Mouse (Mus musculus) cerebellum, adult 9-10 months (tissue): ENCODE measurements at regions not wholly inside any gene's neighbourhood (a gene's known extent, or its start where the extent isn't known, plus 50 kb on each side); places are given as distances from the start of the nearest gene placed in this dataset.

Experiments used
- DNase-seq: peaks from one replicate; pipeline ENCODE4 v3.0.0; 2022

DNA sequence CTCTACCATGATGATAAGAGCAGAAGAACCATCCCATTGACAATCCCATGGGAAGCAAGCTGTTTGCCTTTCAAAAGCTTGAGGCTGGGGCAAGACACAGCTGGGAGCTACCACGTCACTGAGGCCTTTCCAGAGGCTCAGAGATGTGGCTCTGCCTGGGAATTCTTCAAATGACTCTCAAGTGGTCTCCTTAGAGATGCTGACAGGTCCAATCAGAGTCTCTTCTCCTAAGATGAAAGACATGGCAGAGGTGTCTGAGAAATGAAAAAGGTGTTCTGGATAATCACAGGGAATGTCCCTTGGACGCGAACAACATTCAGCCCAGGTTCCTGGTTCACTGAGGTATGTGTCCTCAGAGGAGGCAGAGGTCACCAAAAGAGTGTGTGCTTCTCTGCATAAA lies 287.7 kb downstream of the Fam49a start:
- DNase-seq = no peak

DNA sequence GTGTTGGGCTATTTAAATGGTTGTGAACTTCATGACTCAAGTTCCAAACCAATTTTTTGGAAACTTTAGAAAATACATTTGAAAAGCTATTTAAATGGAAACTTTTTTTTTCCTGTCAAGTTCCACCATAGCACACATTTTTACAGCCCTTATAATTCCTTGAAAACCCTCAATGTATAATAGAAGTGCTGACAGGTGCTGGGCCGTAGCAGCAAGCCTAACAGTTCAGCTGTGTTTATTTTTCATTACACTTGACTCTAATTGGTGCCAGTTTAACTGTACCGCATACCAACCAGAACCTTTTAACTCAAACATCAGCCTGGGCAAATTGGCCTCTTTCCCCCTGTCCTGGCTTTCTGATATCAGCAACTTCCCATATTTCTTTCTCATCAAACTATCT lies 286.7 kb downstream of the Fam49a start:
- no peak for DNase-seq

DNA sequence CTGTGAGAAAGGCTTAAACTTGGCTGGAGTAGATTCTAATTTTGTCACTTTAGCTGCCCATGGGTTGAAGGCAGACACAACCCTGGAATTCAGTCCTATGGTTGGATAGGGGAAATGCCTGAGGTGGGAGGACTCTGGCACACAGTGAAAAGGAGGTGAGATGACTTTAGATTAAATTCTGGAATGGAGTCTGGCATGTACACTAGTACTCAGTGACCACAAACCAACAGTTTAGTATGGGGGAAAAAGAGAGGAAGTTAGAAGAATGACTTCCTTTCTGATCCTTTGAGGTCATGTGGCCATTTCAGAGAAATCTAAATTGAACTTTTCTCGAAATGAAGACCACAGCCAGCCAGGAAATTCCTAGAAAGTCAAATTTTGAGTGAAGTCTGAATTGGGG lies 285.5 kb downstream of the Fam49a start:
- DNase-seq = no peak

DNA sequence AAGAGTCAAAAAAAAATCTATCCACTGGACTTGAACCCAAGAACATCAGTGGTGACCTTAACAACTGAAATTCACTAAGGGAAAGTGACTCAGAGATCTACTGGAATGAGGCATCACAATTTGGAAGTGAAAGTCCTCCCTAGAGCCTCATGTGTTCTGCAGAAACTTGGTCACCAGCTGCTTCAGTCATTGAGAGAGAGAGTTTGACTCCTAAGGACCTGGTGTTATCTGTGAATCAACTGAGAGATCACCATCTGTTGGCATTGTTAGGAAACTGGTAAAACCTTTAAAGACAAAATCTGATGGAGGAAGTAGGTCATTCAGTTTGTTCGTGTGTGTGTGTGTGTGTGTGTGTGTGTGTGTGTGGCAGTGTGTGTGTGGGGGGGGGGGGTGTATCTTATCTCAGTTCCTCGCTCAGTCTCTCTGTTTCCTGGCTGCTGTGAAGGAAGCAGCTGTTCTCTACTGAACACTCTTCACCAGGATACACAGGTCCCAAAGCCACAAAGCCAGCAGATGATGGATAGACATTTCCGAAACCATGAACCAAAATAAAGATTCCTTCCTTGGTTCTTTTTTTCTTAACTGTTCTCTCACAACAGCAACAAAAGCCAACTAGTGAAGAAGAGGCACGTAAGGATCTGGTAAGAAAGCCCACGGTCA lies 284.6 kb downstream of the Fam49a start:
- no peak for DNase-seq

DNA sequence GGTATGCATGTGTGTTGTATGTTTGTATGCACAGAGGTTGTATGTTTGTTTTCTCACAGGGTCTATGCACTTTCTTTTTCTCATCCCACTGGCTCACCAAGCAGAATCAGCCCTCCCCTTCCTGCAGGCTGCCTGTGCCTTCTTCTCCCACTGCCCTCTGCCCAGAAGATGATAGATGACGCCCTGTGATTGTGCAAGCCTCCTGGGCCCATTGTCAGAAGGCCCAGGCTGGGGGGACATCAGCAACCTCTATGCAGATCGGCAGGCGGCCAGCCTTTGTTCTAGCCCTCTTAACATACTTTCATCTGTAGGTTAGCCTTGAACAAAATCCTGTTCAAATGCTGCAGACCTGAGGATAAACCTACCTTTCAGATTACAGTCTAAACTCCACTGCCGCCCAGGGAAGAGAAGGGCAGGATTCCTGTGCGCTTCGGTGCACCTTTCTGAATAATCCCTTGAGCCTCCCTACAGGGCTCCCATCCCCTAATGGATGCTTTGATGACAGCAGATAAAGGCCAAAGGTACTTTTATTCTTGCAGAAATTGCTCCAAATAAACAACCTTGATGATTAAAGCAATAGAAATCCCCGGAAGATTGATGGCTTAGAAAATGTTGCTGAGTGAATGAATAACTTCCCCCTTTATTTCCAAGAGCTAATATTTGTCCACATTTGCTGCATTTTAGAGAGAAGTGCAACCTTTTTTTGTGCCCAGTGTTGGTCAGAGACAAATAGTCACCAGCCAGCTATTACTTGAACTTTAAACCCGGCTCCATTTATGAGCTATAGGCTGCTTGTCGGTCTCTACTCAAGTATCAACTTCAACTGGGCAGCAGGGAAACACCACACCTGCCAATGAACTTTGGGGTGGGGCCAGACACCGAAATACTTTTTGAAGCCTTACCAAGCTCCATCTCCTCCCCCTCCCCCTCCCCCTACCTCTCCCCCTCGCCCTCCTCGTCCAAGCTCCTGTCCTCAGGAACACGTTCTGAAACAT lies 279.4 kb downstream of the Fam49a start:
- DNase-seq = no peak

DNA sequence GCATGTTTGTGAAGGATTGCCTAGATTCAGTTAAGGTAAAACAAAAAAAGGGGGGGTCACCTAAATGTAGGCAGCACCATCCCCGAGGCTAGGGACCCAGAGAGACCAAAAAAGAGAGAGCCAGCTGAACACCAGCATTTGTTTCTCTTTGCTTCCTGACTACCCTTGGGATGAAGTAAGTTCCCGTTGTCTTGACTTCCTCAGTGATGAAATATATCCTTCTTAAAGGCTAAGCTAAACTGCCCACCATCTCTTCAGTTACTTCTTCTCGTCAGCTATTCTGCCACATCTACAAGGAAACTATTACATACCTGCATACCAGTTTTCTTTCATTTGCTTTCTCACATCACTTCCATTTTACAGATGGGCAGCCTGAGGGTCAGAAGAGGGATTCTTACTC lies 277.4 kb downstream of the Fam49a start:
- DNase-seq = no peak

DNA sequence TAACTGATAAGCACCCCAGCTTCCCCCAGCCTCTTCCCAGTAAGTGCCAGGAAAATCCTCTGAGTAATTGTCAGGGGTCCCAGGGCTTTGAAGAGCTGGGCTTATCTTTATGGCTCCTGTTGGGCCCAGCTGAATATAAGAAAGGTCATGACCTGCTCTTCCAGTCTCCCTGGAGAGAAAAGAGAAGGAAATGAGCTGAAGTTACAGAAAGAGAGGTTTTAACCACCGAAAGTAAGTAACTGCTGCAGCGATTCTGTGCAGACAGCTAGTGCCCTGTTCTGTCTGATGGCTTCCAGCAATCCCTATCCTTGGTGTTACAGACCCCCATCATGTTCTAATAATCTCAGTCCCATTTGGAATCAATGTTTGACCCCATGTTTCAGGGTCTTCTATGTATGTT lies 272.8 kb downstream of the Fam49a start:
- no peak for DNase-seq

DNA sequence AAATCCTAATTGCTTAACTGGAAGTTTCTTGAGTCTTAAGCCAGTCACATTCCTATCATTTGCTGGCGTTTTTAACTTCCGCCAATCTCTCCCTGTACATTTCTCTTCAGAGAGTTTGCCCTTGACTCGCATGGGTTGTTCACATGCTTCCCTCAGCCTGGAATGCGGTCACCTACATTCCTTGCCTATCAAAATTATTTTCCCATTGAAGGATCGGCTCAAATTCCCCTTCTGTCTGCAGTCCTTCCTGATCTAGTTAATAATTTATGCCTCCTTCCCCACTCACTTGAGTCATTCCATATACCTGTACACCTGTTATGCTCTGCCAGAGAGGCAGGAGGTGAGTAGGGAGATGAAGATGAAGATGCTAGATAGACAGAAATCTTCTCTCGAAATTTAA lies 268.9 kb downstream of the Fam49a start:
- DNase-seq = no peak

DNA sequence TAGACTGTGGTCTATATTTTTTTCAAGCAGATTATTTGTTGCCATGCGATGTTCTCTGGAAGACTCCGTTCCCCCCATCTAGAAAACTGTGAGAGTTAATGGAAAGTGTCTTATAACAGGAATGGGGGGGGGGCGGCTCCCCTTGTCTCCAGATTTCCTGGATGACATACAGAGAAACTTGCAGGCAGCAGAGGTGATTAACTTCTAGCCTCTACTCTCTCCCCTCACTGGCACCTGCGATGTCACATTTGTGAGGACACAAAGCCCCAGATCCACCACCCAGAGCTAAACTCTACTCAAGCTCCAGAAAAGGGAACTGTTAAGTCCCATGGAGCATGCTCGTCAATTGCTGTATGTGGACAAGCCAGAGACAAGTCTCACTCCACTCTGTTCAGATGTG lies 267.6 kb downstream of the Fam49a start:
- DNase-seq = no peak

DNA sequence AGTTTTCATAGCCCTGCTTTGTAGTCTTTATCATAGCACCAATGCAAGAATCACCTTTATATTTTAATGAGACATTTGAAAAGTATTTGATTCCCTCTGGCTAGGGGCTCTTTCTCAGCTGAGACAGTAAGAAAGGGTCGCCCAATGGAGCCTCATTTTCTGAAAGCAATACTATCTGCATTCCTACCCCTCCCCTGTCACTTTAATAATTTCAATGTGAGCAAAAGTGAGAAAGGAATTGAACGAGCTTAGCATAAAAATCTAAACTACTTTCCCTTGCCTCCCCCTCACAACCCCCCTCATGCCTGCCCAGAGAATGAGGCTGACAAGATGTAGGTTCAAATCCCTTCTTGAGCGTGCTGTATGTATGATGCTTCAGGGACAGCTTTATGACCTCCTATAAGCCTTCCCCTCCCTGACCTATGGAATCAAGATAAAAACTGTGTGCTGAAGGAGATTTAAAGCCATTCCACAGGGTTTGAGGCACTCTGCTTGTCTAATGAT lies 266.6 kb downstream of the Fam49a start:
- no peak for DNase-seq

DNA sequence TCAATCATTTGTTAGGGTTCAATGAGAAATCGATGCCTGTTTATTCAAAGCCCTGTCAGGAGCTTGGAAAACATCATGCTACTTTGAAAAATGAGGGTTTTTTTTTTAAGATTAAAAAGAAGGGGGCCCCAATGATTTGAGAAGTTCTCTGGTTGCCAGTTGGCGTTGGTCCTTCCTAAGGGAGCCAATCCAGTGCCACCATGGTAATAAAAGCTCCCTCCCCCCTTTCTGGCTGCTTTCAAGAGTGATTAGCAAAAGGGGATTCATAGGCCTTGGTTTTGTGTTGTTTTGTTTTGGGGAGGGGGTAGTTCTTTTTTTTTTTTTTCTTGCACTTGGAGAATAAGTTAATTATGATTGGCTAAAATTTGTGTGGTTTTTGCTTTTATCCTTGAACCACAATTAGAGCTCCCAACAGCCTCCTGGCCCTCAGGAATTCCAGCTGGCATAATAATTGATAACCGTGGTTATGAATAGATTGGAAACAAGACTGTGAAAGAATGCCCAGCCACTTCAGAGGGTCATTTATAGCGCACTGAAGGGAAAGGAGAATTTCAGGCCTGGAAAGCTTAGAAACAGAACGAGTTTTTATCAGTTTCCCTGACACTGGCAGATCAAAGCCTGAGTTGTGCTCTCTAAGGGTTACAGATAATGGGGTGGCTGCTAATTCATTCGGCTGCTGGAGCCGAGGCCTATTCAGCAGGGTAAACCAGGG lies 266.0 kb downstream of the Fam49a start:
- no peak for DNase-seq

DNA sequence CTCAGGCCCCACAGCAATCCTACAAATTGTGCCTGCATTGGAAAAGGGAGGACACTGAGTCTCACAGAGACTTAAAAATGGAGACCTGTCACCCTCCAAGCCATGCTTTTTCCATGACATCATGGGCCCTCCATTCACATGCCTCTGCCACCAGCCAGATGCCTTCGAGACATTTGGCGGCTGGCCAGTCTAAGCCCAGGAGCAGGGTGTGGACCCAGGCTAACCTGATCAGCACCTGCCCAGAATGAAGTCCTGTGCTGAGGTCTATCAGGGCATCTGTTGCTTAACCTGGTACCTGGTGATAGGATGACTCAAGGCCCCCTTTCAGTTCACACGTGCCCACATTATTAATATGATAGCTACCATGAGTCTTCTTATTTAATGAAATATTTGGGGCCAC lies 265.4 kb downstream of the Fam49a start:
- DNase-seq = no peak

DNA sequence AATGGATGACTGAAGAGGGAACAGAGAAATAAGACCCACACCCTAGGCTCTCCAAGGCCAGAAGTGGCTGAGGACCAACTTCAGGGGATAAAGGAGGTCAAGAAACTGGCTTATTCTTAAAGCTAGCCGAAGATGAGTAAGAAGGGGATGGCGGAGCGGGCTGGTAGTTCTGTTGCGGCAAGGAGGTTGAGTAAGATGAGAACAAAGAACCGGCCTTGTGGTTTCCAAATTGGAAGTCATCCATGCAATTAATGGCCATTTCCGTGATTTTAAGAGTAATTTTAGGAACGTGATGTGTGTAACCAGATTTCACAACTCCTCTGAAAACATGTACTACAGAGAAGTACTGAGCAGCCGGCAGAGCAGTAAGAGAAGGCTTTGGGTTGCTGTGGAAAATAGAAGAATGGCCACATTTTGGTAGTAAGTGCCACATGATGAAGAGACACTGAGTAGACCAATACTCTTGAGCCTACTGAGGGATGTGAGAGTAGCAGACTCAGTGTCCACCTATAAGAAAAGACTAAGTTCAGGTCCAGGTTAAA lies 258.4 kb downstream of the Fam49a start:
- no peak for DNase-seq

DNA sequence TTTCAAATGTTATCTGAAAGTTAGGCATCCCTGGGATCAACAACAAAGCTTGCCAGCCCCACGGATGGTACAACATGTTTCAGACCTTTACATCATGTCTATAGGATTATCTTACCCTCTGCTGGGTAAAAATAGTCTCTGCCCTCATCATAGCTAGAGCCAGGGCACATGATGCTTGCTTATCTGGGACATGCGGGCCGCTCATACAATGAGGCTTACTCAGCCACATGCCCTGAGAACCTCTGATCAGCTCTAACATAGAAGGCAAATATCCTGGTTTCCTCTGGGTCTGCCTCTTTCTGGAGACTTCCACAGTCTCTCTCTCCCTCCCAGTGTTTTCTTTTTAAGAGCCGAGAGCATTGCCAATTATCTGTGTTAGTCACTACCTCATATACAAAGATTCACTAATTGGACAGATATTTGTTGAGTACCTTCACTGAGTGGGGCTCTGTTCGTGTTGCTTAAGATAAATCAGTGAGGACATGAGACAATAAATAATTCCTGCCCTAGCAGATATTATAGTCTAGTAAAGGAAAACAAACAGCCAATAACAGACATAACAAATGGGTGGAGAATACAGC lies 256.6 kb downstream of the Fam49a start:
- DNase-seq = no peak

DNA sequence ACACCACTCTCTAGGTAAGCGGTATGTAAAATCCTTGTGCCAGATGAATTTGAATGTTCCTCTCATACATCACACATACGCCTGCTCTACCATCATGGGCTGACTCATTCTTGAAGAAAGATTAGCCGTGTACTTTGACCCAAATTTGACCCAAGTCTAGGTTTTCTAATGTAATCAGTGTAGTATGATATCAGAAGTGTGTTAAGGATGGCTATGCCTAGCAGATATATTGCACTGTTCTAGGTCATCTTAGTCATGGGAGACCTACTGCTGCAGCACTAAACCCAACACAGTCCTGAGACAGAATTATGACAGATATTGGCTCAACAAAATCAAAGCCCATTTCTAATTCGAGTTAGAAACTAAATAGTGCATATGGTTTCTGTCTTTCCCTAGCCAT lies 255.1 kb downstream of the Fam49a start:
- no peak for DNase-seq

DNA sequence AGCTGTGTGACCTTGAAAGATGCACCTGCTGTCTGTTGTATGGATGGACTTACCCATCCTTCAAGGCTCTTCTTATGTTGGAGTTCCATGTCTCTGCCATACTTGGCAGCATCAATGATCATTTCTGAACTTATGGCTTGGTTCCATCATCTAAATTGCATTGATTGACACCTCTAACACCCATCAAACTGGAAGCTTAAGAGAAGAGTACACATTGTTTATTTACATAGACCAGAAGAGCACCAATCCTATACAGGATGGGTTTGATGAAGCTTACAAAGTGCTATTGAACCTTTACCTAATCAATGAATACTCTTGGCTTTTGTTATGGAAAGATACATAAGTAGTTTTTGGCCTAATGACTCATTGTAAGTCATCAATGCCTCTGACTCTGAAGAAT lies 248.8 kb downstream of the Fam49a start:
- no peak for DNase-seq

DNA sequence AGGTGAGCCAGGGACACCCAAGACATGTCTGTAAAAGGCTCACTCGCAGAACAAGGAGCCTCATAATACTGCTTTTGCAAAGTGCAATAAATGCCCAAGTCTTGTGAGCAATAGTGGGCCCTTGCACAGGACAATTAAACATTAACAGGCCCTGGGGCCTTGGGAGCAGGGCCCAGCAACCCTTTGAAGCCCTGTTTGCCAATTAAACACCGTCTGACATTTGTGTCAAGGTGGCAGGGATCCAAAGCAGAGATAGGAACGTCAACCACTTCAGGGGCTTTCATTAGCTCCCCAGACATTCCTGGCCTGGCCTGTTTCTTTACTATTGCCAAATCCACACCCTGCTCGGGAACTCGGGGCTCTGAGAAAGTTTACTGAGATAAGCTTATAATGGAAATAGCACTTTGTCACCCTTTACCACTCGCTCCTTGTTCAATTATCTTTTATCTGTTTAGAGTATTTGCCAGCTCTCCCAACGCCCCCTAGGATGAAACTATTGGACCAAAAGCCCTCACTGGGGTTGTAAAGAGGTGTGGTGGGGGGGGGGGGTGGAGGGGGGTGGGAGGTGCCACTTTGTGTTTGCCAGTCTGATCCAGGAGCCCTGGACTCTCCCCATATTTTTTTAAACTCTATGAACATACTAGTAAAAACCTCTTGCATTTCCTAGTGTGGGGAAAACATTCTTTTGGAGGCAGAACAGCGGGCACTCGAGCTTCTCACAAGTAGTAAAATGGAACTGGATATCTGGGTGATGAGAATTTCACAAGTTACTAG lies 247.4 kb downstream of the Fam49a start:
- no peak for DNase-seq

DNA sequence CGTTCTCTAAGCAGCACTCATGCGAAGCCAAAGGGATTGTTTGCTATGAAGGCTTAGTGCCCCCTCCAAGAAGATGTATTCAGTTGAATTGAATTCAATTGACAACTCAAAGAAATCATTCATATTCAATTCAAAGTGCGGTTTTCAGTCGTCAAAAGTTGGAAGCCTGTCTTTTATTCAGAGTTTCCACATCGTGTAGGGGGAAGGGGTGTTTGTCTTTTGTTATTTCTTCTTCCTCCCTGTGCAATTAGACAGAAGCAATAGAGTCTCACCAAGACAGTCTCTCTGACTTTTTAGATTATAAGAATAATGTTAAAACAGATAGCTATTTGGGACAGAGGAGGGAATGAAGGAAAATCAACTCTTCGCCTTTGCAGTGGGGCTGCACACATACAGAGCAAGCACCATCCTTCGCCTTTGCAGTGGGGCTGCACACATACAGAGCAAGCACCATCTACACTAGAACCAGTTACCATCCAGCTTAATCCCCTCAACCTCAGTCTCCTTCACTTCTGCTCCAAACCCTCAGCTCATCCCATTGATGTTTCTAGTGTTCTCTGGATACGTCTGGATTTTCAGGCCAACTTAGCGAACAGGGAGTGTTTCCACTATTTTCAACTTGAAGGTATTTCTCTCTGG lies 246.7 kb downstream of the Fam49a start:
- no peak for DNase-seq

DNA sequence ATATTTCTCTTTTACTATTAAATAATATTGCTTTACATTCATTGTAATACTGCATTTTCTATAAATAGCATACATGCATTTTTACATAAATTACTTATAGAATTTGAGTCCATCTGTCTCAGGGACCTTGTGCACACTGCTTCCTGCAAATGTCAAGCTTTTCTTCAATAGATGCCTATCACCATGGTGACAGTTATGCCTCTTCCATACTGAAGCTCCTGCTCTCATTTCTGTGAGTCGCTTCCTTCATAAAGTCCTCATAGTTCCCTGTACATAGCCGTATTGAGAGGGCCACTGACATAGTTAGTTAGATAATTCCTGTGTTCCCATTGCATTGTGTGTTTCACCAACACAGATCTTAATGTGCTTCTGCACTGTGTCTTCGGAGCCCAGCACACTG lies 244.7 kb downstream of the Fam49a start:
- DNase-seq = no peak

DNA sequence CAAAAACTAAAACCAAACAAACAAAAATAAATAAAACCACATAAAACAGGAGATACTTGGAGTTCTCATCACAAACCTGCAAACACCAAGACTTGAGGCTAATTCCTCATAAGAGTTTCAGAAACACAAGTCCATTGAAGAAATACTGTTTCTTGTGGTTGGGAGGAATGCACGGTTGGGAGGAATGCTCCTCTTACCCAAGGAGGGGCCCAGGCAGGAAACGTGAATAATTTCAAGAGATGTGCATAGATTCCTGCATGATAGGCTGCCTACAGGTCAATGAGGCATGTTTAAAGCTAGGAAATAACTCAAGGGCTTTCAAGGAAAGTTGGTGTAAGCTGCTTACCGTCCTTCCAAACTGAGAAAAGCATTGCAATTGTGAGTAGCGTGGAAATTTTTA lies 243.7 kb downstream of the Fam49a start:
- DNase-seq = no peak

DNA sequence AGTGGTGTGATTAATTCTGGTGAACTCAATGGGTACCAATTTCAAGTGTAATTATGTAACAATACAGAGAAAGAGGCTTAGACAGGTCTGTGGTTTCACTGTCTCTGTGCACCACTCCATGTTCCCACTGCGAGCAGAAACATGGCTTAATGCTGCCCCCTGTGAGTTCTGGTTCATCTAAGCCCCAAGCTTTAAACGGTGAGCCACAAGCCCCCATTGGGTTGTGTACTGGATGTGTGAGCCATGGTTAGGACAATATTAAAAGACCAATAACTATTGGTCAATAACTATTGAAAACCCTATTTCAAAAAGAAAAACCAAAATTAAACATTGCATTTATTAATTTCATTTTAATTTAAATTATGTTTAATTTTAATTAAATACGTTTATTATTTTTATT lies 238.0 kb downstream of the Fam49a start:
- DNase-seq = no peak

DNA sequence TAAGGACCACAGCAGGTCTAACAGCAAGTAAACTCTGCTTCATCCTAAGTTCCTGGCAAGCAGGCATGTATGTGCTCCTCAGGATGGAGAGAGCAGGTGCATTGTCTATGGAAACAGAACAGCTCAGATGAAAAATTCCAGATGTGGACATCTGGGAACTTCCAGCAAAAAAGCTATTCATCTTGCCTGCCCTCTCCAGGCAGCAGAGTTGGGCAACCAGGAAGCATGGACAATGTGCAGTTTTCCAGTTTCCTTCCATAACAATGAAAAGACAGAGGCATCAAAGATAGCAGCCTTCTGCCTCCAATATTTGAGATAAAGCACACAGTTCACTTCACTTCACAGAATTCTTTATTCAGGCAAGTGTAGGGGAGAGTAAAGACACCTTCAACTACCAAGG lies 236.7 kb downstream of the Fam49a start:
- DNase-seq = no peak
